ENCODE assay signal across 9 mouse cellular contexts in genomic region chr5:64648492-64648891, GRCm38 (mm10).
DNase-seq lines count a peak whose midpoint lies in the region; ATAC-seq and TF ChIP-seq lines count a peak whose summit lies in the region.
"Had no signal": no experiment of that assay in that cellular context is flagged by ENCODE, and none has a peak within 500 bp of the region (broad histone marks: within the 10 kb centered on the region; RNA-seq: fewer than 3 reads in every experiment).

No protein-coding gene starts in this region.

- WGBS in forebrain, postnatal 0 days = 11% methylated on average over 8 of the region's 8 CpGs
- 14% methylated on average over 8 of the region's 8 CpGs for WGBS in liver, postnatal 0 days (ENCODE audit: insufficient replicate concordance)
- WGBS in stomach, embryonic 15.5 days = 16% methylated on average over 8 of the region's 8 CpGs

- no peak for TF ChIP-seq EP300 in liver, postnatal 0 days (IDR thresholded peaks at IDR 0.05; ENCODE audit: low read depth)

- no peak for DNase-seq in layer of hippocampus, adult 2 months (ENCODE audit: low spot score in 2 of 2)
- DNase-seq in layer of hippocampus, adult 8-10 months (ENCODE audit: low spot score in 2 of 2) = no peak
- DNase-seq in forebrain, postnatal 0 days = peak; percentile 11
- DNase-seq in kidney, adult 11 months = peak; percentile 27
- peak; percentile 24 for DNase-seq in liver, postnatal 0 days
- no peak for DNase-seq in c-Kit-positive CD71-positive TER-119-positive erythroid progenitor cells, embryonic 14.5 days (ENCODE audit: low spot score)
- DNase-seq in spleen, postnatal 10 days (ENCODE audit: low spot score in 2 of 2) = no peak

- no peaks in the 10 kb centered on the region for H3K9me3 ChIP-seq in forebrain, postnatal 0 days (ENCODE audit: low read length)
- 0 out of 2 replicates have a peak, but pooled peaks cover 2% of the 10 kb centered on the region for H3K9me3 ChIP-seq in liver, postnatal 0 days (ENCODE audit: low read length)
- H3K9me3 ChIP-seq in stomach, embryonic 15.5 days = no peaks in the 10 kb centered on the region

- TF ChIP-seq CTCF in layer of hippocampus, adult 2 months (conservative IDR thresholded peaks at IDR 0.05) = no peak
- no peak for TF ChIP-seq CTCF in forebrain, postnatal 0 days (IDR thresholded peaks at IDR 0.05; ENCODE audit: low read depth)
- no peak for TF ChIP-seq CTCF in liver, postnatal 0 days (IDR thresholded peaks at IDR 0.05; ENCODE audit: low read depth)

- no peaks in the 10 kb centered on the region; the same call in 1 of the 2 replicates for H3K4me1 ChIP-seq in forebrain, postnatal 0 days (ENCODE audit: insufficient read depth)
- H3K4me1 ChIP-seq in liver, postnatal 0 days (ENCODE audit: insufficient read depth) = peaks cover 8% of the 10 kb centered on the region
- H3K4me1 ChIP-seq in stomach, embryonic 15.5 days = peaks cover 11% of the 10 kb centered on the region; the same call in 1 of the 2 replicates

- H3K27me3 ChIP-seq in forebrain, postnatal 0 days (ENCODE audit: insufficient read depth, low read length) = no peaks in the 10 kb centered on the region
- no peaks in the 10 kb centered on the region for H3K27me3 ChIP-seq in liver, postnatal 0 days (ENCODE audit: insufficient read depth, low read length)
- H3K27me3 ChIP-seq in stomach, embryonic 15.5 days (replicated peaks) = no peaks in the 10 kb centered on the region
- H3K27me3 ChIP-seq: CH12.LX had no signal

- no peak; the same call in 1 of the 2 replicates for ATAC-seq in forebrain, postnatal 0 days
- ATAC-seq in liver, postnatal 0 days = 0 out of 2 replicates have a peak, but pooled peaks have one; percentile 50
- peak; percentile 34; the same call in 1 of the 2 replicates for ATAC-seq in stomach, embryonic 15.5 days (ENCODE audit: insufficient read depth, low FRiP score, low read depth)

- no peaks in the 10 kb centered on the region for H3K36me3 ChIP-seq in forebrain, postnatal 0 days (ENCODE audit: insufficient read depth)
- no peaks in the 10 kb centered on the region for H3K36me3 ChIP-seq in liver, postnatal 0 days (replicated peaks; ENCODE audit: insufficient read depth, low read length)
- H3K36me3 ChIP-seq in stomach, embryonic 15.5 days = no peaks in the 10 kb centered on the region

- no peak overlapping the region for H3K4me3 ChIP-seq in layer of hippocampus, adult 2 months
- no peak overlapping the region for H3K4me3 ChIP-seq in forebrain, postnatal 0 days (ENCODE audit: low read depth, low read length)
- H3K4me3 ChIP-seq in liver, postnatal 0 days (ENCODE audit: low read depth, low read length) = no peak overlapping the region
- no peak overlapping the region for H3K4me3 ChIP-seq in stomach, embryonic 15.5 days (replicated peaks)

- no peak overlapping the region for H3K9ac ChIP-seq in forebrain, postnatal 0 days
- peak overlapping the region; percentile 34; the same call in 1 of the 2 replicates for H3K9ac ChIP-seq in liver, postnatal 0 days (replicated peaks)
- H3K9ac ChIP-seq in stomach, embryonic 15.5 days = no peak overlapping the region

- peak overlapping the region; percentile 28; the same call in 1 of the 2 replicates for H3K27ac ChIP-seq in layer of hippocampus, adult 2 months
- H3K27ac ChIP-seq in forebrain, postnatal 0 days (ENCODE audit: low read depth, low read length) = 0 out of 2 replicates have a peak overlapping the region, but pooled peaks have one; percentile 2
- 0 out of 2 replicates have a peak overlapping the region, but pooled peaks have one; percentile 34 for H3K27ac ChIP-seq in liver, postnatal 0 days (ENCODE audit: low read depth)
- H3K27ac ChIP-seq in stomach, embryonic 15.5 days = 0 out of 2 replicates have a peak overlapping the region, but pooled peaks have one; percentile 44

- no peak overlapping the region for H3K4me2 ChIP-seq in forebrain, postnatal 0 days (ENCODE audit: low read depth)
- H3K4me2 ChIP-seq in liver, postnatal 0 days (ENCODE audit: low read depth, low read length) = peak overlapping the region; percentile 65
- peak overlapping the region; percentile 14; the same call in 1 of the 2 replicates for H3K4me2 ChIP-seq in stomach, embryonic 15.5 days

Comparison
In these comparisons a context has a peak if more than half of its experiments do, and no peak if none do; other contexts are left out.
1. DNase-seq: peak in forebrain, postnatal 0 days (single experiment), kidney, adult 11 months (single experiment) and liver, postnatal 0 days (single experiment); none in layer of hippocampus, adult 2 months (0 of 2), layer of hippocampus, adult 8-10 months (0 of 2), c-Kit-positive CD71-positive TER-119-positive erythroid progenitor cells, embryonic 14.5 days (single experiment) and spleen, postnatal 10 days (0 of 2).
2. Peak in every context shown above with its lines, with median percentiles within 50 percentile points of each other: H3K27ac ChIP-seq.